Mouse (Mus musculus) urinary bladder, postnatal 4 days (tissue): ENCODE results near the gene Tmem79.
"Not testable (repeated sequence)": the region's sequence is repeated elsewhere in the genome, so short reads cannot be mapped to it uniquely, and the experiment has no call there.

ENCODE experiments used
- DNase-seq, 2 experiments: peaks; one replicate each; pipeline ENCODE4 v3.0.0; 2021 to 2022; ENCODE audit warnings: low spot score in 2 of 2

The Tmem79 gene

DNA sequence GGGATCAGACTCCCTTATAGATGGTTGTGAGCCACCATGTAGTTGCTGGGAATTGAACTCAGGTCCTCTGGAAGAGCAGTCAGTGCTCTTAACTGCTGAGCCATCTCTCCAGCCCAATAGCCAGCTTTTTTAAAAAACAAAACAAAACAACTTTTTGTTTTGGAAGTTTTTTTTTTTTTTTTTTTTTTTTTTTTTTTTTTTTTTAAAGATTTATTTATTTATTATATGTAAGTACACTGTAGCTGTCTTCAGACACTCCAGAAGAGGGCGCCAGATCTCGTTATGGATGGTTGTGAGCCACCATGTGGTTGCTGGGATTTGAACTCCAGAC lies 50.4 kb downstream of the Tmem79 start:
- not testable (repeated sequence) for DNase-seq

DNA sequence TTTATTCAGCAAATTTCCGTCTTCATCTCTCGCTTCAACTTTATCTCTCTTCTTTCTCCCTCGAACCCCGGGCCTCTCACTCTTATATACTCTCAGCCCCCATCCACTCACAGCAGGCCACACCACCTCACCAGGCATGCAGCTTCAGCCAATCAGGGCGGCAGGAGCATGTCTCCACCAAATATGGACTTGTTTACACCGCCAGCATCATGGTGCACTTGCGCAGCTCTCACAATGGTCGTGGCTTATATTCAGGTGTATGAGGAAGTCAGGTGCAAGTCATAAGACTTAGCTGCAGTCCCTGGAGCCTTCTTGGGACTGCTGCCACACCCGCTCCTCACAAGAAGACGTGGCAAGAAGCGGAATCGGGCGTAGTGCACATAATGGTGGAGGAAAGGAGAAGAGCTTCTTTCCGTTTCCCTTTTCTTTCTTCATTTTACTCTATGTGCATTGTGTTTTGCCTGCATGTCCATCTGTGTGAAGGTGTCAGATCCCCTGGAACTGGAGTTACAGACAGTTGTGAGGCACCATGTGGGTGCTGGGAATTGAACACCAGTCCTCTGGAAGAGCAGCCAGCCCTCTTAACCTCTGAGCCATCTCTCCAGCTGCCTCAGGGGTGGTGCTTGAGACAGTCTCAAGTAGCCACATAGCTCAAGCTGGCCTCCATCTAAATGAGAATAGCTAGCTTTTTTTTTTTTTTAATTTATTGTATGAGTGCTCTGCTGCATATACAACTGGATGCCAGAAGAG lies 51.0 kb downstream of the Tmem79 start:
- not testable (repeated sequence) for DNase-seq

DNA sequence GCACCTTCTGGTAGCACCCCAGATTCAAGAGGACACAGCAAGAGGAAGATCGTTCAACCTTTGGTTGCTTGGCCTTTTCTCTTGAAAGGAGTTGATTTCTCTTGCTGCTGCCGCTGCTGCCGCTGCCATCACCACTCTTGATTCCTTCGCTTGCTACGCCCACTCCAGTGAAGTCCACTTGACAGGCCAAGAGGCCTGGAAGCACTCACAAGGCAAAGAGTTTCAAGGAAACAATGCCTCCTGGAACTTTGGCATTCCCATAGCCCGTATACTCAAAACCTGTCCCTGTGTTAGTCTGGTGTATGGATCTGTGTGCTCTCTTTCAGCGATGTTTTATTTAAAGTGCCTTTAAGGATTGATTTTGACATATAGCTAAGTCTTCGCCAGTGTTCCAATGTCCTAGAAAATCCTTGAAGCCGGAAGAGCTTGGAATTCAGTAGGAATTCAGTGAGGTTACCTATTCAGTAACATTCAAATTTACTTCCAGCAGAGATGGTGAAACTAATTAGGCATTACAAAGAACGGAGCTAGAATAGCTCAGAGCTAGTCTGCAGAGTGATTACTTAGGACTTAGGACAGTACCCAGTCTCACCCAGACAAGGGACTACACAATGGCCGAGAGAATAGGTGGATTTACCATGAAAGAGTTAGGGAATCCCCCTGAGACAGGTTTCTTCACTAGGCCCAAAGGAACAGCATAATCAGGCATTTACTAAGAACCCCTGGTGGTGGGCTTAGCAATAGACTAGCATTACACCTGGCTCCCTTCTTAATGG lies 54.6 kb downstream of the Tmem79 start:
- DNase-seq = not testable (repeated sequence)

DNA sequence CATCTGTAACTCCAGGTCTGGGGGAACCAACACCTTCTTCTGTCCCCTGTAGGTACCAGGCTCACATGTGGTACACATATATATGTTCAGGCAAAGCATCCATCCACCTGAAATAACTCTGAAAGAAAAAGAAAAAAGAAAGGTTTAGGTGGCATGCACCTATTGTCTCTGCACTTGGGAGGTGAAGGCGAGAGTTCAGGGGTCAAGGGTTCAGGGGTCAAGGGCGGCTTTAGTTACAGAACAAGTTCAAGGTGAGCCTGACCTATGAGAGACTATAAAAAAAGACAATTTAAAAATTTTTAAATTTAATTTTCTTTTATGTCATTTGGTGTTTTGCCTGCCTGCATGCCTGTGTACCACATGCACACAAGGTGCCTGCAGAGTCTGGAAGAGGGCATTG lies 55.9 kb downstream of the Tmem79 start:
- no peak for DNase-seq
